Mouse (Mus musculus): ENCODE data around the gene 1110004F10Rik. TPM values are rescaled to one million over a fixed set of nuclear protein-coding genes. Genes with fewer than 3 reads are reported as not detected.

1110004F10Rik gene
- total and polyA plus RNA-seq, 3 experiments: 158 to 182 TPM; not detected in 1

DNA sequence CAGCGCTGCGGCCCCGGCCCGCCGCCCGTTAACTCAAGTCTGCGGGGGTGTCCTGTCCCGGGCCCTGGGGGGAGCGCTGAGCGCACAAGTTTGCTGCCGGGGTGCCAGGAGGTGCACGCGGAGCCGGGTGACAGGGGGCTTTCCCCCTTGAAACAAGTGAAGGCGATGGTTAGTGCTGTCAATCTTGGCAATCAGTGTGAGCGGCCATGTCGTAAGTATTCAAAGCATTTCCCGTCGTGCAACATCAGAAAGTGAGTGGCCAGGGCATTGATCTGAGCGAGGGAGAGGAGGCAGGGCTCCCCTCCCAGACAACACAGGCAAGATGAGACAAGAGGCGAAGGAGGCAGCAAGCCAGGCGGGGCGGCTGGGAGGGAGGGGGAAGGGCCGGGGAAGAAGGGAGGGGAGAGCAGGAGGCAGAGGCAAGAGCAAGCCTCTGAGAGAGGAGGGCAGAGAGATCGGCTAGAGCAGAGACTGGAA lies 4.9 kb upstream of the 1110004F10Rik start:
- no peak for DNase-seq (ENCODE audit: low read depth, low spot score)
- peaks cover 0 to 5% of the 10 kb centered on the region in 2 experiments for H3K27me3 ChIP-seq (ENCODE audit: control insufficient read depth in 1 of 2, insufficient read depth in 2 of 2, low read length in 2 of 2)
- no peaks in the 10 kb centered on the region for H3K79me2 ChIP-seq (ENCODE audit: control insufficient read depth, insufficient read depth, low read length, poor library complexity)
- no peak overlapping the region for H3K4me3 ChIP-seq (ENCODE audit: control insufficient read depth in 1 of 2, insufficient read depth in 1 of 2, low read depth in 2 of 2, low read length in 2 of 2)
- H3K9ac ChIP-seq (ENCODE audit: control insufficient read depth, low read depth, low read length, poor library complexity, severe bottlenecking): no peak overlapping the region
- no peaks in the 10 kb centered on the region for H3K4me1 ChIP-seq (ENCODE audit: control insufficient read depth in 1 of 2, insufficient read depth in 2 of 2, low read length in 2 of 2)
- H3K27ac ChIP-seq (ENCODE audit: control insufficient read depth, low read depth, low read length): no peak overlapping the region
- H3K36me3 ChIP-seq (ENCODE audit: control insufficient read depth in 1 of 2, insufficient read depth in 2 of 2, low read length in 2 of 2): no peaks in the 10 kb centered on the region
- H3K9me3 ChIP-seq (replicated peaks; ENCODE audit: insufficient read depth, low read length): no peaks in the 10 kb centered on the region
- TF ChIP-seq TAL1 (IDR thresholded peaks at IDR 0.05; ENCODE audit: low read length) (no peak), TCF12 (IDR thresholded peaks at IDR 0.05; ENCODE audit: low read depth, low read length) (no peak), USF1 (IDR thresholded peaks at IDR 0.05; ENCODE audit: low read depth, low read length) (no peak), MYB (IDR thresholded peaks at IDR 0.05; ENCODE audit: low read depth, low read length) (no peak), E2F4 (IDR thresholded peaks at IDR 0.05; ENCODE audit: borderline replicate concordance, low read depth, low read length) (no peak), ZC3H11A (IDR thresholded peaks at IDR 0.05; ENCODE audit: low read depth, low read length) (no peak), KAT2A (conservative IDR thresholded peaks at IDR 0.05; ENCODE audit: low read depth, low read length) (no peak), SIN3A (IDR thresholded peaks at IDR 0.05; ENCODE audit: low read length) (no peak)

DNA sequence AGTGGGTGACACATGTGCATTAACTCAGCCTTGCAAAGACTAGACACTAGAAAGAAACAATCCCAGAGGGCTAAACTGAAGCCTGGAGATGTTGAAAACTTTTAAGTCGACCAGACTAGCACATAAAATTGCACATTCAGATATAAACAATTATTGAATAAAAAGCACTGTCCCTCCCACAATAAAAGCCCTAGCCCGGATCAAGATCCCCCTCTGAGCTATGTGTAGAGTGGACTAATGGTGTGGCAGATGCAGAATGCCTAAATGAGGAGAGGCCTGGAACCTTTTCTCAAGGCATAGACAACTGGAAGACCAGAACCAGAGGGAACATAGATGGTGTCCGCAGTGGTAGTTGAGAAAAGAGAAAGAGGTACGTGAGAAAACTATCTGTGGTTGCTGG lies 3.7 kb upstream of the 1110004F10Rik start:
- Histone ChIP-seq H3K9me3 (replicated peaks; ENCODE audit: insufficient read depth, low read length) (no peaks in the 10 kb centered on the region), H3K27ac (ENCODE audit: control insufficient read depth, low read depth, low read length) (no peak overlapping the region), H3K9ac (ENCODE audit: control insufficient read depth, low read depth, low read length, poor library complexity, severe bottlenecking) (no peak overlapping the region), H3K36me3 (ENCODE audit: control insufficient read depth in 1 of 2, insufficient read depth in 2 of 2, low read length in 2 of 2) (no peaks in the 10 kb centered on the region), H3K79me2 (ENCODE audit: control insufficient read depth, insufficient read depth, low read length, poor library complexity) (no peaks in the 10 kb centered on the region), H3K4me3 (ENCODE audit: control insufficient read depth in 1 of 2, insufficient read depth in 1 of 2, low read depth in 2 of 2, low read length in 2 of 2) (no peak overlapping the region), H3K4me1 (ENCODE audit: control insufficient read depth in 1 of 2, insufficient read depth in 2 of 2, low read length in 2 of 2) (no peaks in the 10 kb centered on the region), H3K27me3 (ENCODE audit: control insufficient read depth in 1 of 2, insufficient read depth in 2 of 2, low read length in 2 of 2) (peaks cover 0 to 9% of the 10 kb centered on the region in 2 experiments)
- DNase-seq (ENCODE audit: low read depth, low spot score): no peak
- TF ChIP-seq RAD21 (IDR thresholded peaks at IDR 0.05; ENCODE audit: low read depth, low read length) (no peak), ZC3H11A (IDR thresholded peaks at IDR 0.05; ENCODE audit: low read depth, low read length) (no peak), SMC3 (IDR thresholded peaks at IDR 0.05; ENCODE audit: low read depth, low read length) (no peak)

DNA sequence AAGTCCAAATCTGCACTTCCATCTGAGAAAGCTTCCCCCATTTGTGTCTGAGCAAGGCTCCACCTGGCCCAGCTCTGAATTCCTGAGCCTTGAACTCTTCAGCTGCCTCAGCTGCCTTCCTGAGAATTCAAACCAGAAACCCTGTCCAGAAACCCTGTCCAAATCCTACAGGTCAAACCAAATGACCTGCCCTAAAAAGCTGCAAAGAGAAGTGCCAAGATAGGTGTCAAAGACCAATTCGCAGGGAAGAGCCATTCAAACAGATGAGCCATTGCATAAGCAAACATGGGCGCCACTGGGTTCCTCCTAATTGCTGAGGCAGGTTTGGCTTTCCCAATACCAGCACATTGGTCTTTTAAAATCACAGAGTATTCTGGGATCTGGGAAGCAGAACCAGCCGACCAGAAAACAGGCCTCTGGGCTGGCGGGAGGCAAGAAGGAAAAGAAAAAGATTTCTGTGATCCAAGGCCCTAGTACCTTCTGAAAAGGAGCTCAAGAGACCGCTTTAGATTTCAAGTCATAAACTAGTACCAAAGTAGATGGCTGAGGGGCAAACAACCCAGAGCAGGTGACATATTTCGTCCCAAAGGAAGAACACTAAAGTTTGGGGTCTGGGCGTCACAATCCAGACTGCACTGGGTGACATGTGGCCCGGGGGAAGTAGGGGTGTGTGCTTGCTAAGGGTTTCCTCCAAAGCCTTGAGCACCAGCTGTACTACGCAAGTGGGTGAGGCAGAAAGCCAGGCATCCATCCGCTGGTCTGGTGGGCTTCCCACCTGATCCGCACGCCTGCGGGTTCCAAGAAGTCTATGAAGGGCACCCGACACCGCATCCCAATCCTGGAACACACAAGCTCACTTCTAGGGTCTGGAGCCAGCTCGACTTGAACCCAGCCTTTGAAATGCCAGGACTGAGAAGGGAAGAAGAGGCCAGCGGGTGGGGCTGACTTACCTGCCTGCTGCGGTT lies 2.3 kb upstream of the 1110004F10Rik start:
- Histone ChIP-seq H3K9me3 (replicated peaks; ENCODE audit: insufficient read depth, low read length) (no peaks in the 10 kb centered on the region), H3K9ac (ENCODE audit: control insufficient read depth, low read depth, low read length, poor library complexity, severe bottlenecking) (no peak overlapping the region), H3K27me3 (ENCODE audit: control insufficient read depth in 1 of 2, insufficient read depth in 2 of 2, low read length in 2 of 2) (peaks cover 0 to 9% of the 10 kb centered on the region in 2 experiments), H3K79me2 (ENCODE audit: control insufficient read depth, insufficient read depth, low read length, poor library complexity) (no peaks in the 10 kb centered on the region), H3K27ac (ENCODE audit: control insufficient read depth, low read depth, low read length) (no peak overlapping the region), H3K36me3 (ENCODE audit: control insufficient read depth in 1 of 2, insufficient read depth in 2 of 2, low read length in 2 of 2) (no peaks in the 10 kb centered on the region), H3K4me3 (ENCODE audit: control insufficient read depth in 1 of 2, insufficient read depth in 1 of 2, low read depth in 2 of 2, low read length in 2 of 2) (no peak overlapping the region), H3K4me1 (ENCODE audit: control insufficient read depth in 1 of 2, insufficient read depth in 2 of 2, low read length in 2 of 2) (no peaks in the 10 kb centered on the region)
- DNase-seq (ENCODE audit: low read depth, low spot score): no peak
- TF ChIP-seq CHD2 (IDR thresholded peaks at IDR 0.05; ENCODE audit: low read length) (no peak), RCOR1 (IDR thresholded peaks at IDR 0.05; ENCODE audit: low read depth, low read length) (no peak), NRF1 (IDR thresholded peaks at IDR 0.05; ENCODE audit: insufficient read depth, low read depth, low read length, poor library complexity, severe bottlenecking) (no peak), SMC3 (IDR thresholded peaks at IDR 0.05; ENCODE audit: low read depth, low read length) (no peak), ZNF384 (IDR thresholded peaks at IDR 0.05; ENCODE audit: low read depth, low read length) (no peak), EP300 (IDR thresholded peaks at IDR 0.05; ENCODE audit: low read depth in 1 of 2, low read length in 2 of 2) (no peak), ELF1 (IDR thresholded peaks at IDR 0.05; ENCODE audit: low read depth, low read length) (no peak), MEF2A (IDR thresholded peaks at IDR 0.05; ENCODE audit: extremely low read depth, insufficient replicate concordance, low read depth, low read length, poor library complexity, severe bottlenecking) (no peak), MAX (IDR thresholded peaks at IDR 0.05; ENCODE audit: low read length) (no peak), SIN3A (IDR thresholded peaks at IDR 0.05; ENCODE audit: low read length) (no peak), UBTF (IDR thresholded peaks at IDR 0.05; ENCODE audit: borderline replicate concordance, insufficient read depth, low read depth, low read length) (no peak), POLR2A (IDR thresholded peaks at IDR 0.05; ENCODE audit: control insufficient read depth in 1 of 2, insufficient read depth in 1 of 2, low read depth in 1 of 2, low read length in 2 of 2, poor library complexity in 1 of 2) (no peak), ETS1 (IDR thresholded peaks at IDR 0.05; ENCODE audit: low read depth, low read length) (no peak)

Measured in MEL (cell line).